Mouse (Mus musculus): ENCODE results near the gene Amn.

Gene Amn

DNA sequence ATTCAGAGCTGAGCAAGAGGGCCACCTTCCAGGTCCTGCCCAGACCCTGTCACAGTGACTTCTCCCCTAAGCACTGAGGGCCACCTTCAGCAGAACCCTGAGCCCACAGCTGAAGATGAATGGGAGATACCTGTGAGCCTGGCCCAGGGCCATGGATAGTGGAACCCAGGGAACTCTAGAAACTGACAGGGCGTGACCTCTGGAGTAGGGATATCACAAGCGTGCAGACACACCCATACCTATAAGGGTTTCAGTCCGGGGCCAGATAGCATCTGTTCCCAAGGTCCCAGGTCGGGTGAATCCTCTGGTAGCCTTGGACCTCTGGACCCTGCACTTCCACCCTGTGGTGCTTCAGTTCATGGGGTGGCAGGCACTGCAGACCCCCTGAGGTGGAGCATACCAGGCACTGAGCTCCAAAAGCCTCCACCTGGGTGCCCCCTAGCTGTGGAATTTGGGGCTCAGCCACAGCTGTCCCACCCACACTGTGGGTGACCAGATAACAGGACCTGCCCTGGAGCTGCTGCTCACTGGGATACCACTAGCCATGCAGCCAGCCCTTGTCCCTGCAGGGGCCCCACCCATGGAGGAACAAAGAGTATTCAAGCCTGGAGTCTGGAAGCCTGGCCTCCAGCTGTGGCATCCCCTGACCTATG, 3.1 kb upstream of the Amn start:
- no peak for DNase-seq (ENCODE audit: low spot score in 2 of 2)

- no peak for DNase-seq (ENCODE audit: low spot score in 2 of 2)
Observed at GRCm38 (mm10) chr12:111271406-111271805, 511 bp downstream of the Amn start.

DNA sequence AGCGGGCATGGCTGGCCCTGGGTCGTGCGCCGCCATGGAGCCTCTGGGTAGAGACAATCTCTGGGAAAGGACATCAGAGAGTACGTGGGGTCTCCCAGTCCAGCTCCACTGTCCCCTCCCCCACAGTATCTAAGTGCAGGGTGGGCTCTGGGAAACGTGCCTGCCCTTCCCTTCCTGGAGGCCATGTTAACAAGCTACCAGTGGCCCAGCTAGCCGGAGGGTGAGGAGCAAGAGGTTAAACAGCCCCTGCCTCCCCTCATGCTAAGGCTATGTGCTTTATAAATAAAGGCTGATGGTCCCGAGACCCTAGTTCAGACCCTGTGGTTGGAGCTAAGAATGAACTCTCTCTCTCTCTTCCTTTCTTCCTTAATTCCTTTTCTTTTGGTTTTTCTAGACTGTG, 1.1 kb downstream of the Amn start:
- no peak for DNase-seq (ENCODE audit: low spot score in 2 of 2)

DNA sequence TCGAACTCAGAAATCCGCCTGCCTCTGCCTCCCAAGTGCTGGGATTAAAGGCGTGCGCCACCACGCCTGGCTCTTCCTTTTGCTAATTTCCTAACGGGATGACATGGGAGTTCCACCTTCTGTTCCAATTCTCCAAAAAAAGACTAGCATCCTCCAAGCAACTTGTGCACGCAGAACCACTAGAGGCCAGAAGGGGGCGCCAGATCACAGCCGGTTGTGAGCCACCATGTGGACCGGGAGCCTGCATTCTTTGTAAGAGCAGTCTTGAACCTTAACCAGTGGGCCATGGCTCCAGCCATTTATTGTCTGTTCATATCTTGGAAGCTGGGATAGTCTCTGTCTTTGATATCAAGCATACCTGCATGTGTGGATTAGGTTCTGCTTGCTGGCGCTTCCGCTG, 1.5 kb downstream of the Amn start:
- DNase-seq (ENCODE audit: low spot score in 2 of 2): peak; percentile 86 to 89

DNA sequence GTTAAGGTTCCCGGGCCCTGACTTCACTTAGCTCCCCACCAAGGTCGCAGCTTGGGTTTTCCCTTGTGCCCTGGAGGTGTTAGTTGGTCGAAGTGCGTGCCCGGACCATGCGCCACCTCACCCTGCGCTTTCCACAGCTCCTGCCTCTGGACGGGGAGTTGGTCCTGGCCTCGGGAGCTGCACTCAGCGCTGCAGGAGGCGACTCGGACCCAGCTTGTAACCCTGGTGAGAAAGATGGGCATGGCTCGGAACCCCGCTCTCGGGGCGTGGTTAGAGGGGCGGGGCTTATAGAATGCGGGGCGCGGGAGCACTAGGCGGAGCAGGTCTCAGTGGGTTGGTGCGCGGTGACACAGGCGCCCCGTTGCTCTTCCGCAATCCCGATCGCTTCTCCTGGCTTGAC, 3.1 kb downstream of the Amn start:
- no peak for DNase-seq (ENCODE audit: low spot score in 2 of 2)

- no peak for DNase-seq (ENCODE audit: low spot score in 2 of 2)
Observed at GRCm38 (mm10) chr12:111274447-111275149, 3.7 kb downstream of the Amn start.

- DNase-seq (ENCODE audit: low spot score in 2 of 2): no peak
Observed at GRCm38 (mm10) chr12:111275150-111275841, 4.4 kb downstream of the Amn start.

DNA sequence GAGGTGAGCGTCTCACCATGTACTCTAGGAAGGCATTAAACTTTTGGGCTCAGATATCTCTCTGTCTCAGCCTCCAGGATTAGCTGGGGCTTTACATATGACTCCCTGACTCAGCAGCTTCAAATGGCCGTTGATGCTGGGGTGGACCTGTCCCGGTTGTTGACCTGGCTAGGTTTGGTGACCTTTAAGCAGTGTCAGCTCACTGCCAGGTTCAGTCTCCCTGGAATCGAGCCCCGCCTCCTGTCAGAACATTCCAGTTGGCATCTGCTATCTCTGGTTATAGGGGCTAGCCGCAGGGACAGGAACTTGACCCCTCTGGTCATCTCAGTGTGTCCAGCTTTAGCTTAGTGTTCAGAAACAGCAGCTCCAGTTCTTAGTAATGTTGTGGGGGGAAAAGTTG, 5.5 kb downstream of the Amn start:
- DNase-seq (ENCODE audit: low spot score in 2 of 2): no peak

GRCm38 (mm10) chr12:111283573-111283972, 12.7 kb downstream of the Amn start:
- DNase-seq (ENCODE audit: low spot score in 2 of 2): no peak

DNA sequence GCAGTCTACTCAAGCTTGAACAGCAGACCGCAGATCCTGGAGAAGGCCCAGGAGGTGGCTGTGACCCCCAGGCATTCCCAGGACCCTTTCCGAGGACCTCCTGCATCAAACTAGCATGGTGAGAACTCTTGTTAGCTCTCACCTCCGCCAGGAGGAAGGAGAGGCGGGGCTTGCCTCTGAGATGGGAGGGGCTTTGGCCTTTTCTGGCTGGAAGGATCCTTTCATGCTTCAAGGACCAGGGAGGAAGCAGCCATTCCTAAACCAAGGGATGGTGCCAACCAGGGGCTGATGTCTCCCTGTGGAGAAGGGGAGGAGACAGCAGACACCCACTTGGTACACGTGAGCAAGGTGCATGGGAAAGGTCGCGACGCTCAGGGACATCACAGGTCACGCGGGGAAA, 13.6 kb downstream of the Amn start:
- no peak for DNase-seq (ENCODE audit: low spot score in 2 of 2)

- no peak for DNase-seq (ENCODE audit: low spot score in 2 of 2)
Observed at GRCm38 (mm10) chr12:111293025-111293424, 22.1 kb downstream of the Amn start.

GRCm38 (mm10) chr12:111301322-111302017, 30.6 kb downstream of the Amn start:
- DNase-seq (ENCODE audit: low spot score in 2 of 2): no peak

- no peak for DNase-seq (ENCODE audit: low spot score in 2 of 2)
Observed at GRCm38 (mm10) chr12:111302018-111302345, 31.1 kb downstream of the Amn start.

DNA sequence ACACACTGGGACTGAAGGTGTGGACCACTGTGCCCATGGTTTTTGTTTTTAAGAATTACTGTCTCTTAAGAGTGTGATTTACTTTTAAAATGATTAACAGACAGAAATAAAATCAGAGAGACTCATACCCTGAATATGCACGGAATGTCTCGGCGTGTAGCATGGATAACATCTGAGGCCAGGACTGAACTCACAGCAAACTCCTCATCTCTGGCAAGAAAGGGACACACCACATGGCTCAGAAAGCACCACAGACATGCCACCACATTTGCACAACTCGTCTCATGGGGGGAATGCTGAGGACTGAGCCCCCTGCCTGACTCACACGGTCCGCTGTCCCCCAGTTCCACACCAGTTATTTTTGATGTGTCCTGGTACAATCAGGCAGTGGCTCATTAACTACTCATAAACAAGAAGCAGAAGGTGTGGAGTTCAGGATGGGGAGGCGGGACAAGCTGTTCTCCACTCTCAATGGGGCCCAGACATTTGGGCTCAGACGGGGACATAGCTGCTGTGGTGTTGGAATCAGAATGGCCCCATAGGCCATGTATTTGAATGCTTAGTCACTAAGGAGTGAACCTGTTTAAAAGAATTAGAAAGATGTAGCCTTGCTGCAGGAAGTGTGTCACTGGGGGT, 32.9 kb downstream of the Amn start:
- DNase-seq (ENCODE audit: low spot score in 2 of 2): no peak

- no peak for DNase-seq (ENCODE audit: low spot score in 2 of 2)
Observed at GRCm38 (mm10) chr12:111306821-111307220, 35.9 kb downstream of the Amn start.

- no peak for DNase-seq (ENCODE audit: low spot score in 2 of 2)
Observed at GRCm38 (mm10) chr12:111309256-111309655, 38.4 kb downstream of the Amn start.

DNA sequence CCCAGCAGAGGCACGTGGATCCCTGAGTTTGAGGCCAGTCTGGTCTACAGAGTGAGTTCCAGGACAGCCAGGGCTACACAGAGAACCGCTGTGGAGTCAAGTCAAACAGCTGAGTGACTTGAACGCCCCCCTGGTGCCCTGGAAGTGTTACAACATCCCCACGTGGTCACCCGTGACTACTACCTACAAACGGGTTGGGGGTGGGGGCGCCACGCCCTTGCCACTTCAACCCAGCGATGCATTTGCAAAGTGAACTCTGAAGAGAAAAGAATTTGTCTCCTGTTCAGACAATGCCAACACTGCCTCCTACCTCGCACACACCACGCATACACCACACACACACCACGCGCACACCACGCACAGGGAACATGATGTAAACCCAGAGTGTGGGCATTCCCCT, 39.0 kb downstream of the Amn start:
- DNase-seq (ENCODE audit: low spot score in 2 of 2): no peak

DNA sequence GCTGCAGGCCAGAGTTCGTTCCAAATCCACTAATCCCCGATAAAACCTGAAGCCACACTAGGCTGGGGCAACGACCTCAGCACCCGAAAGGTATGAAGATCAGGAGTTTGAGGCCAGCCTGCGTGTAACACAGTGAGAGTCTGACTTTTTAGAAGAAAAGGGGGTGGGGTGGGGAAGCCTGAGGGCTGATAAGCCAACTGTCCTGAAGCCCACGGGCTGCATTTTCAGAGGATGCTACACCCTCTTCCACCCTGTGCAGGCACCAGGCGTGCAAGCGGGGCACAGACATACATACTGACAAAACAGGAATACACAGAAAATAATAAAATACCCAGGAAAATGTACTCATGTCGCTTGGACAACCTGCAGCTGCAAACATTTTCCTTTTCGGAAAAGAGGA, 40.9 kb downstream of the Amn start:
- no peak for DNase-seq (ENCODE audit: low spot score in 2 of 2)

GRCm38 (mm10) chr12:111314273-111314672, 43.4 kb downstream of the Amn start:
- no peak for DNase-seq (ENCODE audit: low spot score in 2 of 2)

DNA sequence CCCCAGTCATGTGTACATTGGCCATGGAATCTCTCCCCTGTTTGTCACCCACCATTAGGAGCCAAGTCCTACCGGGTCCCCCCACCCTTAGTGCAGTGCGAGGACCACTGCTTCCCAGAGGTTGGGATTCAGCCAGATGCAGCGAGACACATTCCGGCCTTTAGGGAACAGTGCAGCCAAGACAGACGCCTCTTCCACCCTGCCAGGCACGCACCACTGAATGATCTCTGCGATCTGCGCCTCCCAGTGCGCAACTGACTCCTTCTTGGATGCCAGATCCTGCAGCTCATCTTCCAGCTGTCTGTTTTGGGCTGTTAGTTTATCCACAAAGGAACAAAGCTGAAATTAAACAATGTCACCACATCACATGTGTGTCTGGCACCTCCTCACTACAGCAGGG, 46.8 kb downstream of the Amn start:
- DNase-seq (ENCODE audit: low spot score in 2 of 2): no peak

DNA sequence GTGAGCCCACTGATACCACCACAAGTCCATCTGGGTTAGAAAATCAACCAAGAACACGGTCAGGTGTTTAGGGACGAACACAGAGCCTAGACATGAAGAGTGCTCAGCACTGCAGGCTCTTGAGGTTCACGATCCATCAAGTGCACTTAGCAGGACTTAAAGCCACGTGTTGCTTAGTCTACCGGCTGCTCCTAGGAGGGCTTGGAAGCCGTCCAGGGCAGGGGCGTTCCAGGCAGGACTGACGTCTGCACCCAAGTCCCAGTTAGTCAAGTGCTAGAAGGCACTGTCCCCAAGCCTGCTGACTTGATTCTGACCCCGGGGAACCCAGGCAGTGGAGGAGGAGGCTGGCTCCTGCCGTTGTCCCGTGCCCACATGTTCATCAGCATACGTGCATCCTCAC, 49.7 kb downstream of the Amn start:
- no peak for DNase-seq (ENCODE audit: low spot score in 2 of 2)

- no peak for DNase-seq (ENCODE audit: low spot score in 2 of 2)
Observed at GRCm38 (mm10) chr12:111321832-111322231, 50.9 kb downstream of the Amn start.
